Mouse (Mus musculus): ENCODE measurements around the gene Pet117. TPM values are rescaled to one million over a fixed set of nuclear protein-coding genes. Genes with fewer than 3 reads are reported as not detected.

Gene Pet117
- polyA plus RNA-seq, 1 experiment, result not detected

DNA sequence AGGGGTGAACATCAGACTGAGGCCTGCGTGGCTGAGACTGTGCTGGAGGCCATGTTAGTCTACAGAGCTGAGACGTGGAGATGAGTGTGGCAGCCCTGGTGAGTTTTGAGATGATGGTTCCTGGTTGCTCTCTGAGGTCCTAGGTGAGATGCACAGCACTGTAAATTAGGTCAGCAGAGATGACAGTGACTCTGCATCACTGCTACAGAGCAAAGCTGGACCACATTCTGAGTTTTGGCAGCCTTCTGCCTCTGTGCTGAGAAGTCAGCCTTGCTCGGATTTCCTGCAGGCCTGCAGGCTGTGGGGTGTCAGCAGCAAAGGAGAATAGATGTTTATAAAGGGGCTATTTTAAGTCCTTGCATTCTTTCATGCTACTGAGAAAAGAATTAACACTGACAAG lies 12.5 kb downstream of the Pet117 start:
- H3K4me1 ChIP-seq, result 0 out of 2 replicates have a peak, but pooled peaks cover 4% of the 10 kb centered on the region
- H3K36me3 ChIP-seq (replicated peaks; ENCODE audit: low read length), result peaks cover 91% of the 10 kb centered on the region
- no peak for TF ChIP-seq FLI1 (IDR thresholded peaks at IDR 0.05; ENCODE audit: low read length)
- TF ChIP-seq GATA1 (IDR thresholded peaks at IDR 0.05; ENCODE audit: borderline replicate concordance, low read length), result no peak
- H3K27me3 ChIP-seq (replicated peaks), result no peaks in the 10 kb centered on the region
- H3K4me3 ChIP-seq (replicated peaks), result no peak overlapping the region
- H3K9me3 ChIP-seq, result no peaks in the 10 kb centered on the region

DNA sequence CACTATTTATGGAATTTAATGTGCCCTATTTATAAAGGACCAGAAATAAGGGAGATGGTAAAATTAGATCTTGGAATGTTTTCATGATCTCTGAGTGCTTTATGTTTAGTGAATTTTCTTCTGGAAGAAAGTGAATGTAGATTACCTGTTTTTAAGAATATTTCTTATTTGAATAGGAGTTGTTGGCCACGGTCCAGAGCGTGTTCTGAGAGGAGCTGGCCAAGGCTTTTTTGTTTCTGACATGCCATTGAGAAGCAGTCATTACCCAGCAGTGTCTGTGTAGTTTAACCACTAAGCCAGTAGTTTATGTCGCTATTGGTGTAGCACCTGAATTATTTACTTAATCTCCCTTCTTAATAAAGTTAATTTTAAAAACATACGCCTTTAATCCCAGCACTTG lies 12.9 kb downstream of the Pet117 start:
- H3K4me1 ChIP-seq, result 0 out of 2 replicates have a peak, but pooled peaks cover 4% of the 10 kb centered on the region
- TF ChIP-seq FLI1 (IDR thresholded peaks at IDR 0.05; ENCODE audit: low read length) (no peak), GATA1 (IDR thresholded peaks at IDR 0.05; ENCODE audit: borderline replicate concordance, low read length) (no peak)
- peaks cover 91% of the 10 kb centered on the region for H3K36me3 ChIP-seq (replicated peaks; ENCODE audit: low read length)
- no peak overlapping the region for H3K4me3 ChIP-seq (replicated peaks)
- no peaks in the 10 kb centered on the region for H3K9me3 ChIP-seq
- H3K27me3 ChIP-seq (replicated peaks), result no peaks in the 10 kb centered on the region

GRCm38 (mm10) chr2:144382624-144383138 lies 13.9 kb downstream of the Pet117 start:
- Histone ChIP-seq H3K4me3 (replicated peaks) (no peak overlapping the region), H3K9me3 (no peaks in the 10 kb centered on the region), H3K27me3 (replicated peaks) (no peaks in the 10 kb centered on the region), H3K4me1 (0 out of 2 replicates have a peak, but pooled peaks cover 4% of the 10 kb centered on the region), H3K36me3 (replicated peaks; ENCODE audit: low read length) (peaks cover 89% of the 10 kb centered on the region)
- no peak for TF ChIP-seq FLI1 (IDR thresholded peaks at IDR 0.05; ENCODE audit: low read length)
- no peak for TF ChIP-seq GATA1 (IDR thresholded peaks at IDR 0.05; ENCODE audit: borderline replicate concordance, low read length)

DNA sequence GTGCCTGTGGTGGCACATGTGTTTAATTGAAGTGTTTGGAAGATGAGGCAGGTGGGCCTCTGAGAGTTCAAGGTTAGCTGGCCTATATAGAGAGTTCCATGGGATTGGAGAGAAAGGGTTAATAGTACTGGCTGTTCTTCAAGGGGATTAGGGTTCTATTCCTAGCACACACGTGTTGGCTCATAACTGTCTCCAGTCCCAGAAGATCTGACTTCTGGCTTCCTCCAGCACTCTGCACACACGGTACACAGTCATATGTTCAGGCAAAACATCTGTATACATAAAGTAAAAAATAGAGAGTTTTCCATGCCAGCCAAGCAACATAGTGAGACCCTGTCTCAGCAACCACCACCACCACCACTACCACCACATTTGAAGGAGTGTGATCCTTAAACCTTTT lies 17.5 kb downstream of the Pet117 start:
- peaks cover 86% of the 10 kb centered on the region for H3K36me3 ChIP-seq (replicated peaks; ENCODE audit: low read length)
- H3K9me3 ChIP-seq, result peaks cover 7% of the 10 kb centered on the region
- H3K4me1 ChIP-seq, result peaks cover 12% of the 10 kb centered on the region; the same call in 1 of the 2 replicates
- no peak for TF ChIP-seq FLI1 (IDR thresholded peaks at IDR 0.05; ENCODE audit: low read length)
- no peak for TF ChIP-seq GATA1 (IDR thresholded peaks at IDR 0.05; ENCODE audit: borderline replicate concordance, low read length)
- no peaks in the 10 kb centered on the region for H3K27me3 ChIP-seq (replicated peaks)
- no peak overlapping the region for H3K4me3 ChIP-seq (replicated peaks)

- Histone ChIP-seq H3K36me3 (replicated peaks; ENCODE audit: low read length) (peaks cover 81% of the 10 kb centered on the region), H3K9me3 (peaks cover 7% of the 10 kb centered on the region), H3K4me3 (replicated peaks) (no peak overlapping the region), H3K4me1 (peaks cover 12% of the 10 kb centered on the region; the same call in 1 of the 2 replicates), H3K27me3 (replicated peaks) (no peaks in the 10 kb centered on the region)
- TF ChIP-seq FLI1 (IDR thresholded peaks at IDR 0.05; ENCODE audit: low read length), result no peak
- no peak for TF ChIP-seq GATA1 (IDR thresholded peaks at IDR 0.05; ENCODE audit: borderline replicate concordance, low read length)
These were observed 19.6 kb downstream of the Pet117 start for GRCm38 (mm10) chr2:144388416-144388815.

GRCm38 (mm10) chr2:144399531-144399930 lies 30.7 kb downstream of the Pet117 start:
- H3K36me3 ChIP-seq (replicated peaks; ENCODE audit: low read length), result peaks cover 90% of the 10 kb centered on the region

DNA sequence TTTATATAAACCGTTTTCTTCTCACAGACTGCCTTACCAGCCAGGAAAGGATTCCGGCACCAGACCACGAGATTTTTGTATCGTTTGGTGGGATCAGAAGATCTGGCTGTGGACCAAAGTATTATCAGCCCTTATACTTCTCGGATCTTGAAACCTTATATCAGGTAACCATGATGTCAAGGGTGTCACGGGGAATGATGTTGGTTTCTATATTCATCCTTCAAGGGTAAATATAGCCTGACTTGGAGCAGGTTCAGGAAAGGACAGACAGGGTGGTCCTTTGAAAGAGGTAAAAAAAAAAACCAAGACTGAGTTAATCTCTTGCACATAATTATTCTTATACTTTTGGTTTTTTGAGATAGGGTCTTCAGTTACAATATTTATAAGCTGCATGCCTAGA lies 31.9 kb downstream of the Pet117 start:
- peaks cover 90% of the 10 kb centered on the region for H3K36me3 ChIP-seq (replicated peaks; ENCODE audit: low read length)
- TF ChIP-seq GATA1 (IDR thresholded peaks at IDR 0.05; ENCODE audit: borderline replicate concordance, low read length), result no peak
- TF ChIP-seq FLI1 (IDR thresholded peaks at IDR 0.05; ENCODE audit: low read length), result no peak
- H3K4me1 ChIP-seq, result no peaks in the 10 kb centered on the region
- no peak overlapping the region for H3K4me3 ChIP-seq (replicated peaks)
- no peaks in the 10 kb centered on the region for H3K9me3 ChIP-seq
- H3K27me3 ChIP-seq (replicated peaks), result no peaks in the 10 kb centered on the region

More at GRCm38 (mm10) chr2:144399531-144399930, 30.7 kb downstream of the Pet117 start:
- no peak for TF ChIP-seq GATA1 (IDR thresholded peaks at IDR 0.05; ENCODE audit: borderline replicate concordance, low read length)
- TF ChIP-seq FLI1 (IDR thresholded peaks at IDR 0.05; ENCODE audit: low read length), result no peak
- Histone ChIP-seq H3K4me3 (replicated peaks) (no peak overlapping the region), H3K27me3 (replicated peaks) (no peaks in the 10 kb centered on the region), H3K4me1 (no peaks in the 10 kb centered on the region), H3K9me3 (no peaks in the 10 kb centered on the region)

DNA sequence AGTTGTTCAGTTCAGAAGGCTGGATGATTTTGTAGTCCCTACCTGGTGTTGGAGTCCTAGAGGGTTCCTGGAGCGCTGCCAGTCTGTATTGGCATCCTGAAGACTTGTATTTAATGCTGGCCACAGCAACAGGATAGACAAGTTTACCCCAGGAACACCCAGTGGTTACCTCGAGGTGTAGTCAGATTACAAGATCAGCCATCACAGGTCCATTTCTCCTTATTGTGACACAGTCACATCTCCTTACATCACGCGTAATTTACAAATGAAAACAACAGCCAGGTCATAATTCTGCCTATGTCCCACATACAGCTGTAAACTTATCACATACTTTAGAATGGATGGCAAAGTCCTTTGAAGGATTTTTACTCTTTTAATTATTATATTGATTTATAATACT lies 40.2 kb downstream of the Pet117 start:
- Histone ChIP-seq H3K4me3 (replicated peaks) (no peak overlapping the region), H3K27me3 (replicated peaks) (no peaks in the 10 kb centered on the region), H3K36me3 (replicated peaks; ENCODE audit: low read length) (peaks cover 59% of the 10 kb centered on the region), H3K4me1 (no peaks in the 10 kb centered on the region), H3K9me3 (no peaks in the 10 kb centered on the region)
- no peak for TF ChIP-seq FLI1 (IDR thresholded peaks at IDR 0.05; ENCODE audit: low read length)
- TF ChIP-seq GATA1 (IDR thresholded peaks at IDR 0.05; ENCODE audit: borderline replicate concordance, low read length), result no peak

- TF ChIP-seq GATA1 (IDR thresholded peaks at IDR 0.05; ENCODE audit: borderline replicate concordance, low read length), result no peak
- no peak for TF ChIP-seq FLI1 (IDR thresholded peaks at IDR 0.05; ENCODE audit: low read length)
These were observed 41.8 kb downstream of the Pet117 start for GRCm38 (mm10) chr2:144410603-144411002.

GRCm38 (mm10) chr2:144414646-144415045 lies 45.9 kb downstream of the Pet117 start:
- no peaks in the 10 kb centered on the region for H3K9me3 ChIP-seq
- no peaks in the 10 kb centered on the region for H3K4me1 ChIP-seq
- no peaks in the 10 kb centered on the region for H3K27me3 ChIP-seq (replicated peaks)
- H3K4me3 ChIP-seq (replicated peaks), result no peak overlapping the region
- H3K36me3 ChIP-seq (replicated peaks; ENCODE audit: low read length), result peaks cover 10% of the 10 kb centered on the region
- TF ChIP-seq FLI1 (IDR thresholded peaks at IDR 0.05; ENCODE audit: low read length), result no peak
- TF ChIP-seq GATA1 (IDR thresholded peaks at IDR 0.05; ENCODE audit: borderline replicate concordance, low read length), result no peak

More at GRCm38 (mm10) chr2:144410603-144411002, 41.8 kb downstream of the Pet117 start:
- peaks cover 46% of the 10 kb centered on the region for H3K36me3 ChIP-seq (replicated peaks; ENCODE audit: low read length)
- H3K4me3 ChIP-seq (replicated peaks), result no peak overlapping the region
- H3K27me3 ChIP-seq (replicated peaks), result no peaks in the 10 kb centered on the region
- no peaks in the 10 kb centered on the region for H3K4me1 ChIP-seq
- H3K9me3 ChIP-seq, result no peaks in the 10 kb centered on the region
